Mouse (Mus musculus) frontal cortex, postnatal 10 days (tissue): ENCODE measurements around the gene Hoxd12.

ENCODE experiments used
- DNase-seq, 2 experiments: peaks; one replicate each; pipeline ENCODE4 v3.0.0; 2022; ENCODE audit warnings: low spot score in 2 of 2, mixed read lengths in 1 of 2

Hoxd12 gene

GRCm38 (mm10) chr2:74681594-74682531 lies 7.0 kb downstream of the Hoxd12 start:
- DNase-seq, result no peak

GRCm38 (mm10) chr2:74682796-74683195 lies 8.0 kb downstream of the Hoxd12 start:
- DNase-seq, result no peak

- no peak for DNase-seq
Observed at GRCm38 (mm10) chr2:74683471-74683951, 8.7 kb downstream of the Hoxd12 start.

- DNase-seq, result no peak
Observed at GRCm38 (mm10) chr2:74684106-74684505, 9.3 kb downstream of the Hoxd12 start.

GRCm38 (mm10) chr2:74685059-74685603 lies 10.3 kb downstream of the Hoxd12 start:
- DNase-seq, result no peak

- DNase-seq, result no peak
Observed at GRCm38 (mm10) chr2:74686301-74686987, 11.6 kb downstream of the Hoxd12 start.

GRCm38 (mm10) chr2:74686988-74687697 lies 12.3 kb downstream of the Hoxd12 start:
- no peak for DNase-seq

GRCm38 (mm10) chr2:74687698-74688555 lies 13.1 kb downstream of the Hoxd12 start:
- no peak for DNase-seq

- no peak for DNase-seq
Observed at GRCm38 (mm10) chr2:74688795-74689573, 14.2 kb downstream of the Hoxd12 start.

GRCm38 (mm10) chr2:74689574-74690337 lies 14.9 kb downstream of the Hoxd12 start:
- DNase-seq, result no peak

GRCm38 (mm10) chr2:74690338-74690716 lies 15.5 kb downstream of the Hoxd12 start:
- no peak for DNase-seq

GRCm38 (mm10) chr2:74691022-74691951 lies 16.5 kb downstream of the Hoxd12 start, which contains the start of gene Hoxd10:
Gene Hoxd10, plus strand, starts transcription at chr2:74691924.
- DNase-seq, result no peak

- no peak for DNase-seq
Observed at GRCm38 (mm10) chr2:74691995-74692807, 17.4 kb downstream of the Hoxd12 start.

- DNase-seq, result no peak
Observed at GRCm38 (mm10) chr2:74692808-74693431, 18.1 kb downstream of the Hoxd12 start.

- DNase-seq, result no peak
Observed at GRCm38 (mm10) chr2:74693432-74693827, 18.6 kb downstream of the Hoxd12 start.

- DNase-seq, result no peak
Observed at GRCm38 (mm10) chr2:74694066-74694465, 19.3 kb downstream of the Hoxd12 start.

- no peak for DNase-seq
Observed at GRCm38 (mm10) chr2:74695383-74695782, 20.6 kb downstream of the Hoxd12 start.
